Mouse (Mus musculus) stomach, embryonic 14.5 days (tissue): ENCODE data around the gene Atp6v1g3. TPM values are rescaled to one million over a fixed set of nuclear protein-coding genes. Genes with fewer than 3 reads are reported as not detected.

Source experiments
- ATAC-seq: fragments of 200-750 bp; cut with Nextera tagmentation; 2 replicates; pipeline ENCODE4 v1.8.0; 2017; ENCODE audit warnings: low read depth, moderate TSS enrichment; ENCODE audit not compliant: insufficient number of reproducible peaks, insufficient read depth, low FRiP score
- H3K27ac ChIP-seq: fragments of 300-500 bp; sonication (generic); 2 replicates; pipeline ENCODE4 v1.5.1; 2014; ENCODE audit warnings: mild to moderate bottlenecking, low read length, moderate library complexity, mixed read lengths
- H3K27me3 ChIP-seq: fragments of 300-500 bp; sonication (generic); 2 replicates; pipeline ENCODE4 v1.6.1; 2014; ENCODE audit warnings: low read length, control low read depth, mixed read lengths; ENCODE audit not compliant: control insufficient read depth, insufficient read depth
- H3K36me3 ChIP-seq: fragments of 300-500 bp; sonication (generic); 2 replicates; pipeline ENCODE4 v1.6.1; 2014; ENCODE audit warnings: mild to moderate bottlenecking, control low read depth, low read length, moderate library complexity, mixed read lengths; ENCODE audit not compliant: control insufficient read depth, insufficient read depth
- H3K4me1 ChIP-seq: fragments of 300-500 bp; sonication (generic); 2 replicates; pipeline ENCODE4 v1.6.1; 2014; ENCODE audit warnings: low read length, control low read depth, mixed read lengths; ENCODE audit not compliant: control insufficient read depth, insufficient read depth
- H3K4me2 ChIP-seq: fragments of 300-500 bp; sonication (generic); replicated peaks from 2 replicates; pipeline ENCODE4 v1.6.1; 2014; ENCODE audit warnings: low read depth, low read length, control low read depth
- H3K4me3 ChIP-seq: fragments of 300-500 bp; sonication (generic); 2 replicates; pipeline ENCODE4 v1.5.1; 2014; ENCODE audit warnings: low read depth, low read length, control low read depth
- H3K9ac ChIP-seq: fragments of 300-500 bp; sonication (generic); replicated peaks from 2 replicates; pipeline ENCODE4 v1.6.1; 2014; ENCODE audit warnings: low read depth, mild to moderate bottlenecking, control low read depth, low read length, moderate library complexity, mixed read lengths
- H3K9me3 ChIP-seq: fragments of 300-500 bp; sonication (generic); 2 replicates; pipeline ENCODE4 v1.6.1; 2016; ENCODE audit warnings: low read depth, low read length, control low read depth; ENCODE audit not compliant: control insufficient read depth
- WGBS: fragments of 180-500 bp; shearing (Covaris S2); extraction: QIAGEN DNeasy Blood & Tissue Kit; methylation state at CpG from one replicate; pipeline ENCODE4 v1.1.7; 2014; 5-methylcytosine and 5-hydroxymethylcytosine counted together
- polyA plus RNA-seq: library from polyadenylated mRNA; unstranded; fragments of >200 nt; fragmentation: Nextera tagmentation; extraction: Ambion mirVana; gene quantifications from 2 replicates; pipeline ENCODE4 v1.2.1, GENCODE M21; 2014

The Atp6v1g3 gene
- polyA plus RNA-seq, 1 experiment from 2014 or later: not detected

DNA sequence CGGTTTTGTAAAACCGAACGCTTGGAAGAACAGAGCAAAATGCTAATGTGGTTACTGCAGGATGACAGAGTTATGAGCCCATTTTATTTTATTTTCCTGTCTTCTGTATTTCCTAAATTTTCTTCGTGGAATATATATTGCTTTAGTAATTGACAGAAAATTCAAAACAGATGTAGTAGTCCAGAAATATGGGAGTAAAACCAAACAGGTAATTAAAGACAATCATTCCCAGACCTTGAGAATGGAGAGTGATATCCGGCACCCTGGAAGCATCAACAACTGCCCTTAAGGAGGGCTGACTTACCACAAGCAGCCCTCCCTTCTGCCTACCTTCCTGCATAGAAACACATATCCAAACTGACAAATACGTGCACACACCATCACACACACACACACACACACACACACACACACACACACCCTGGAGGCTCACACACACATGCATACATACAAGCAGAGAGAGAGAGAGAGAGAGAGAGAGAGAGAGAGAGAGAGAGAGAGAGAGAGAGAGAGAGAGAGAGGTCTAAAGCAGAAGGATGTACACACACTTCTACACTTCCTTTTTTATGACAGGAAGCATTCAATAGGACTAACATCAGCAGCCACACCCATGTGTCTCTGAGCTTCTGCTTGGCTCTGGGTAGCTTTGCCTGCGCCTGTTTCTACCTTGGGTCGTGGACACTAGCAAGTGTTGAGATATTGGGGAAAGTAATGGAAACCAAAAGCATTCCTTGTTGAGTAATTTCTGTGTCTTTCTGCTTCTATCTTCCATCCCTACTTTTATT is 25.6 kb upstream of the Atp6v1g3 start:
- Histone ChIP-seq H3K9ac (no peak overlapping the region), H3K27ac (no peak overlapping the region), H3K9me3 (no peaks in the 10 kb centered on the region), H3K4me1 (no peaks in the 10 kb centered on the region), H3K36me3 (no peaks in the 10 kb centered on the region), H3K4me3 (no peak overlapping the region), H3K27me3 (no peaks in the 10 kb centered on the region), H3K4me2 (no peak overlapping the region)
- WGBS: 85% methylated on average over 8 of the region's 8 CpGs
- no peak for ATAC-seq

DNA sequence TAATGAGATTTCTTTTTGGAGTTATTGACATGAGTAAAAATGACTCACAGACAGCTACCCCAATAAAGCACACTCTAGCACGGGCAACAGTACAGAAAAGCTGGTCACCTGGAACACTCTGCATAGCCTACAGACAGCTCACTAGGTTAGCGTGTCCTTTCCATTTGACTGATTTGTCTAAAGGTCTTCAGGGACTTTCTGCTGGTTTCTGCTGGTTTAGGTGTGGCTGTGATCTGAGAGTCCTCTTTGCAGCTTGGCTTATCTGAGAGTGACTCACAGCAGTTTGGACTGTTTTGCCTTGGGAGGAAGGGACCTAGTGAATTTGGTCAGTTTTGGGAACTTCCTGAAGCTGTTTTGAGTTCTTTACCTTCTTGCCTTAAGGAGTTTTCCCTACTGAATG is 24.8 kb upstream of the Atp6v1g3 start:
- Histone ChIP-seq H3K27me3 (no peaks in the 10 kb centered on the region), H3K4me2 (no peak overlapping the region), H3K4me3 (no peak overlapping the region), H3K9ac (no peak overlapping the region), H3K27ac (no peak overlapping the region), H3K4me1 (no peaks in the 10 kb centered on the region), H3K9me3 (no peaks in the 10 kb centered on the region), H3K36me3 (no peaks in the 10 kb centered on the region)
- ATAC-seq: no peak
- WGBS: 86% methylated on average over 2 of the region's 2 CpGs

DNA sequence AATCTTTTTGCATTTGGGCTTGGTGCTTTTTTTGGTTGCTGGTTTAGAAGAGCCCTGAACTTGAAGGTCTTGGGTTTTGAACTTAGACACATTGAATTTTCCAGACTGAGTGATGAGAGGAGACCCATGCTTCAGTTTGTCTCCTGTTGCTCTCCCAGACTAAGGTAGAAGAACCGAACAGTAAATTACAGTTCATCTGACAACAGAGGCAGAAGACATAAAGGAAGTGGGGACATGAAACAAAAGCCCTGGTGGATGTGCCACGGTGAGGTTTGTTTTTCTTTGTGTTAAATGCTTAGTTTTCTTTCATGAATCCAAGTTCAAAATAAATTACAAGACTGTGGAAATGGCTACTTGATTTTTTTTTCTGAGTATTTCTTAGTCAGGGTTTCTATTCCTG is 22.6 kb upstream of the Atp6v1g3 start:
- H3K27ac ChIP-seq: no peak overlapping the region
- no peaks in the 10 kb centered on the region for H3K9me3 ChIP-seq
- H3K4me3 ChIP-seq: no peak overlapping the region
- H3K4me2 ChIP-seq: no peak overlapping the region
- H3K9ac ChIP-seq: no peak overlapping the region
- H3K27me3 ChIP-seq: no peaks in the 10 kb centered on the region
- no peaks in the 10 kb centered on the region for H3K36me3 ChIP-seq
- ATAC-seq: no peak
- WGBS: 73% methylated on average over 2 of the region's 2 CpGs
- H3K4me1 ChIP-seq: no peaks in the 10 kb centered on the region

GRCm38 (mm10) chr1:138256172-138256789 is 17.3 kb upstream of the Atp6v1g3 start:
- no peaks in the 10 kb centered on the region for H3K36me3 ChIP-seq
- 81% methylated on average over 4 of the region's 4 CpGs for WGBS
- no peaks in the 10 kb centered on the region for H3K4me1 ChIP-seq
- H3K27me3 ChIP-seq: no peaks in the 10 kb centered on the region
- no peak overlapping the region for H3K9ac ChIP-seq
- ATAC-seq: no peak
- no peak overlapping the region for H3K27ac ChIP-seq
- H3K4me2 ChIP-seq: no peak overlapping the region
- H3K4me3 ChIP-seq: no peak overlapping the region
- no peaks in the 10 kb centered on the region for H3K9me3 ChIP-seq

DNA sequence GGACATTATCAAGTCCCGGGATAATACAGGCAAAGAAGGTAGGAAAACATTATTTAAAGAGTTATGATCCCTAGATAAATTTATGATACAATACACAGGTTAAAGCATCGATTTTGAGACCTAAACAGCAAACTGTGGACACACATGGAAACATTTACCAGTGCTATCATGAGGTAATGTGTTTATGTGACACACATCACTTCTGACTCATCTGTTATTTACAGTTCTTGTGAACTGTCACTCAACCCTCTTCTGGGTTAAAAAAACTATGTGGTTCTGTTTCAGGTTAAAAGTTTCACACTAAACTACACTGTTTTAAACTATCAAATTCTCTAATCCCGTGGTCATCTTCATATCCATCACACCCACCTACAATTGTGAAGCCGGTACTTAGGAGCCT is 14.8 kb upstream of the Atp6v1g3 start:
- no peak overlapping the region for H3K9ac ChIP-seq
- no peaks in the 10 kb centered on the region for H3K9me3 ChIP-seq
- no peak overlapping the region for H3K4me2 ChIP-seq
- 69% methylated on average over 4 of the region's 4 CpGs for WGBS
- H3K27ac ChIP-seq: no peak overlapping the region
- no peaks in the 10 kb centered on the region for H3K36me3 ChIP-seq
- H3K27me3 ChIP-seq: no peaks in the 10 kb centered on the region
- no peak for ATAC-seq
- no peak overlapping the region for H3K4me3 ChIP-seq
- H3K4me1 ChIP-seq: no peaks in the 10 kb centered on the region

DNA sequence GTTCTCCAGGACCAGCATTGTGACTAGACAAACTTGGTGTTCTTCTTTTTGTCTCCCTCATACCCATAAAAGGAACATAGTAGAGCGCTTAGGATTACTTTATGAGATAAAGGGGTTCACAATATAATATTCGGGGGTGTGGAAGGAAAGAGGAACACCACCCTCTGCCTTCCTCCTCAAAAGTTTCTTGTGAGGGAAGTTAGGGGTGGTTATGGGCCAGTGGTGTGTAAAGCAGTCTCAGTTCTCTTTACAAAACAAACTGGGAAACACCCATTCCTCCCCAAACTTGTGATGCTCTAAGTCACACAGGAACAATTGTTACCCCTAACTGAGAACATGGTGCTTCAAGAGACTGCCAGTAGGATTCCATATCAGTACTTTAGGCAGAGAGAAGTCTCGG is 12.0 kb upstream of the Atp6v1g3 start:
- no peaks in the 10 kb centered on the region for H3K9me3 ChIP-seq
- H3K9ac ChIP-seq: no peak overlapping the region
- ATAC-seq: no peak
- no peak overlapping the region for H3K4me3 ChIP-seq
- 84% methylated on average over 3 of the region's 3 CpGs for WGBS
- H3K27ac ChIP-seq: no peak overlapping the region
- H3K4me1 ChIP-seq: no peaks in the 10 kb centered on the region
- H3K27me3 ChIP-seq: no peaks in the 10 kb centered on the region
- no peaks in the 10 kb centered on the region for H3K36me3 ChIP-seq
- no peak overlapping the region for H3K4me2 ChIP-seq

DNA sequence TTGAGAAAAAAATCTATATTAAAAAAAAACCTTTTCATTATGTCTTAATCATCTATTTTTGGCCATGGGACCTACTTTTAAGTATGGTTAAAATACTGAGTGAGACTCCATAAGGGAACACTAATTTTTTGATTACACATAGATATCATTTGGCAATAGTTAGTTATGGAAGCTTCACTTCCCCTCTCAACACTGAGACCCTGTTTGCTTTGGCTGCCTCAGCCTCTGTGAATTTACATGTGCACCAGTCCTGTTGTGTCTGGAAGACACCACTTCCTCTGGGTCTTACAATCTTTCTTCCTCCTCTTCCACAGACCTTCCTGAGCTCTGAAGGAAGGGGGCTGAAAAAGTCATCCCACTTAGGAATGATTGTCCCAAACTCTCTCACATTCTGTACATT is 11.1 kb upstream of the Atp6v1g3 start:
- Histone ChIP-seq H3K27ac (no peak overlapping the region), H3K36me3 (no peaks in the 10 kb centered on the region), H3K9me3 (no peaks in the 10 kb centered on the region), H3K4me3 (no peak overlapping the region), H3K27me3 (no peaks in the 10 kb centered on the region), H3K9ac (no peak overlapping the region), H3K4me1 (no peaks in the 10 kb centered on the region), H3K4me2 (no peak overlapping the region)
- no peak for ATAC-seq

GRCm38 (mm10) chr1:138267465-138268055 is 6.0 kb upstream of the Atp6v1g3 start:
- WGBS: 82% methylated on average over 5 of the region's 5 CpGs
- no peak for ATAC-seq
- Histone ChIP-seq H3K36me3 (no peaks in the 10 kb centered on the region), H3K4me2 (no peak overlapping the region), H3K4me1 (no peaks in the 10 kb centered on the region), H3K4me3 (no peak overlapping the region), H3K27me3 (no peaks in the 10 kb centered on the region), H3K27ac (no peak overlapping the region), H3K9ac (no peak overlapping the region), H3K9me3 (no peaks in the 10 kb centered on the region)
